Mouse (Mus musculus) gastrocnemius, adult 18-20 months (tissue): Measurements from ENCODE around the gene Ell2. TPM values are rescaled to one million over a fixed set of nuclear protein-coding genes. Genes with fewer than 3 reads are reported as not detected.
A peak's percentile ranks its signal among the peaks of the same experiment; 100 is the strongest.
"Not testable (repeated sequence)": the region's sequence is repeated elsewhere in the genome, so short reads cannot be mapped to it uniquely, and the experiment has no call there.

Experiments used
- DNase-seq: peaks from one replicate; pipeline ENCODE4 v3.0.0; 2021; ENCODE audit warnings: low spot score
- long read RNA-seq, 2 experiments: library from polyadenylated mRNA; stranded (forward); transcript quantifications; one replicate each; pipeline ENCODE4 v2.0.0; 2021
- total RNA-seq, 2 experiments: library from RNA; stranded (reverse); gene quantifications; 2 replicates each; pipeline ENCODE4 v1.2.3; 2021

The Ell2 gene
- total RNA-seq, result 10 to 100 TPM; 43.5 to 57.4 TPM
- long read RNA-seq, experiment 1, full-length matches to known transcripts, result 16 of 35 reads
- long read RNA-seq, experiment 1, partial matches to known transcripts, result 2 of 35 reads
- long read RNA-seq, experiment 1, other reads (novel, unspliced or antisense), result 17 of 35 reads
- long read RNA-seq, experiment 2, full-length matches to known transcripts, result 11 of 20 reads
- long read RNA-seq, experiment 2, partial matches to known transcripts, result 1 of 20 reads
- long read RNA-seq, experiment 2, other reads (novel, unspliced or antisense), result 8 of 20 reads

DNA sequence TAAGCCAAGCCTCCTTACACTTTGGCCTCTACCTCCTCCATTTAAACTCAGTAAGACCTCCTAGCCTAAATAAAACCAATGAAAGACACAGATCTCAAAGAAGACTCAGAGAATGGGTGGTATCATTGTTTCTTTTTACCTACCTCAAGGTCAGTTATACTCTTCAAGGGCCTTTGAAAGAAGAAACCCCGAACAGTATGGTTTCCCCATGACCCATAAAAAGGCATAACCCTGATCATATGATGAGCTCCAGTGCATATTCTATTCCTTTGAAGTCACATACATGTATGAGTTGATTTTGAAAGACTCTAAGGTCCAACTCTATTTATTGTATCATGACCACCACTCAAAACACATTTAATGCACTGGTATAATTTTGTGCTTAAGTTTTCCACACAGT lies at the start of gene Ell2:
Gene Ell2 (plus strand): TSS at position 301 of the 400 bp plus-strand sequence.
- DNase-seq, result no peak

DNA sequence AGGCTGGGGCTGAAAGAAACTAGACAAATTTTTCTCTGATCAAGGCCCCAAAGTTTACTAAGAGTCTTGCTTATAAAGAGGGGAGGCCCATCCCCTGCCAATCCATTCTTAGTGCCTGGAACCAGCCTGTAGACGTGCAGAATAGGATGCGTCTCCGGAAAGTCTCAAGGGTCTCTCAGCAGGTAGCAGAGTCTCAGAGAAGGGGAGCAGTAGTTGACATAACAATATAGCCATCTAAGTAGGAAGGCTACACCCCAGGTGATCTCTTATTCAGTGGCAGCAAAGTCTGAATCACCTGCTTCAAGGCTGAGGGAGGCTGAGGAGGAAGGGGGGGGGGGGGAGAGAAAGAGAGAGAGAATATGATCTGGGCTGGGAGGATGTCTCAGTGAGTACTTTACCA lies 21.1 kb upstream of the Ell2 start:
- no peak for DNase-seq

DNA sequence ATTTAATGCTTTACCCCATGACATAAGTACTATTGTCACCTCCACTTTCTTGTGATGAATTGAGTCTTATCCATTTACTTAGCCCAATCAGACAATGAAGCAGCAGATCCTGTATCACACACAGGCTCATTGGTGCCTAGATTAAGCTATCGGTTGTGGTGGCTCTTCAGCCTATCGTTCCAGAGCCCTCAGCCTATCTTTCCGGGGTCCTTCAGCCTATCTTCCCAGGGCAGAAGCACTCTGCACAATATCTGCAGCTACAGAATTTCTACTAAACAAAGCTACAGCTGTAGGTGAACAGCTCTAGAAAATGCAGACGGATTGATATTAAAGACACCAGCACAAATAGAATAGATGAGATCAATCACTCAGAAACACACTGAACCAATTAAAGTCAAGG lies 19.6 kb upstream of the Ell2 start:
- no peak for DNase-seq

DNA sequence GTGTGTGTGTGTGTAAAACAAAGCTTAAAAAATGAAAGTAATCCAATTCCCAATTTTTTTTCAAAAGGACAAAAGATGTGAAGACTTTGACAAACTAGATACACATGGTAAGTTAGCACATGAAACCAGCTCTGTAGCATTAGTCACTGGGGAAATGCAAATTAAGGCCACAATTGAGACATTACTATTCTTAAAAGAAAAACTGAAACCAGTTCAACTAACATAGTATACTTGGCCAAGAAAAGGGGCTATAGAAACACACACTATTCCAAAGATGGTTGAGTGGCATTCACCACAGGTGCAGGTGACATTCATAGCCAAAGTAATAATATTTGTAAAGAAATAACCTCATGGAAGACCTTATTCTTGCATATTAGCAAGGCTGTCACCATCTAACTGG lies 14.9 kb upstream of the Ell2 start:
- DNase-seq, result no peak

DNA sequence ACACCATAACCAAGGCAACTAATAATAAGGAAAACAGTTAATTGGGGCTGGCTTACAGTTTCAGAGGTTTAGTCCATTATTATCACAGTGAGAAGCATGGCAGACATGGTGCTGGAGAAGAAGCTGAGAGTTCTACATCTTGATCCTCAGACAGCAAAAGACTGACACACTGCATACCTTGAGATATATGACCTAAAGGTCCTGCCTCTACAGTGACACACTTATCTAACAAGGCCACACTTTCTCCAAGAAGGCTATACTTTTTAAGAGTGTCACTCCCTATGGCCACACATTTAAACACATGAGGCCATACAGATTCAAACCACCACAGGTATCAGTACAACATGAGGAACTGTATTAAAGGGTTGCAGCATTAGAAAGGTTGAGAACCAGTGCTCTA lies 13.5 kb upstream of the Ell2 start:
- DNase-seq, result no peak

DNA sequence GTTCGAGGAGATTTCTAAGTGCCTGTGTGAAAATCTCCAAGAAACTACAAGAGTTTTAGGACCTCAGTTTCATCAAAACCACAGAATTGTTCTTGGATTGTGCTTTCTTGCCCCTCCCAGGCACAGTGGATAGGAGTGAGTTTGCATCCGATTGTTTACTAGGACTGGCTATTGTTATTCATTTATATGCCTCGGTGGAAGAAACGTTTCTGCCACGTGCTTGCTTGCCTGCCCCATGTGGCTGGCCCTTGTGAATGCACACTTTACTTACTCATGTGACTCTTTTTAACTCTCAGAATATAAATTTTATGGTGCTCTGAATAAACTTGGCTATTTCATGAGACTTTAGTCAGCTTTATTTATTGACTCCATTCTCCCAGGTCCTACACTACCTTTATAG lies 3.7 kb upstream of the Ell2 start:
- DNase-seq, result no peak

DNA sequence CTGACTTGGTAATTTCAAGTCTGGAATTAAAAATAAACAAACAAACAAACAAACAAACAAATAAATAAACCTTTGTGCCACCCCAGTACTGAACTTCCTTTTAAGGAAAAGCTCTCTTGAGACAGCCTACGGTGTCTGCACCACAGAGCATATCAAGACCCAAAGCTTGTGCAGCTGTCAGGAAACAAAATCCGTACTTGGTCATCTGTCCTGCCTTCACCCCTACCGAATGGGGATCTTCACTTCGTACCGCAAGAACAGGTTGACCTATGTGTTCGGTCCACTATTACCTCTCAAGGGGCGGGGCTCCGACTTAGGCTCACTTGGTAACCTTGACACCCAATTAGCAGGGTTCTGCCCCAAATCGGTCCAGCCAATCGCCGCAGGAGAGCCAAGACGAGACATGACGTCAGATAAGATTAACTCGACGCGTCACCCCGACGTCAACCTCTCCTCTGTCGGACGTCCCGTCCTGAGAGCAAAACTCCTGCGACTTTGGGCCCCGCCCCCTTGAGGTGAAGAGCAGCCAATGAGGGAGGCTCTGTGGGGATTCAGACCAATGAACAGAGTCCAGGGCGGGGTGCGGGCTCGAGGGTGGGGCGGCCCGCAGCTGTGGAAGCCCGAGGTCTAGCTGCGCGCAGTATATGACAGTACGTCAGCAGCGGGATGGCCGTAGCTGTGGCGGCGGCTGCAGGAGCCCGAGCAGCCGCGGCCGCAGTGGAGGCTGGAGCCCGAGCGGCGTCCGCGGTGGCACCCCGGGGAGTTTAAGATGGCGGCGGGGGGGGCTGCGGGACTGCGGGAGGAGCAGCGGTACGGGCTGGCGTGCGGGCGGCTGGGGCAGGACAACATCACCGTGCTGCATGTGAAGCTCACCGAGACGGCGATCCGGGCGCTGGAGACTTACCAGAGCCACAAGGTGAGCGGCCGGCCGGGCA lies 592 bp downstream of the Ell2 start:
- peak; percentile 96 for DNase-seq

DNA sequence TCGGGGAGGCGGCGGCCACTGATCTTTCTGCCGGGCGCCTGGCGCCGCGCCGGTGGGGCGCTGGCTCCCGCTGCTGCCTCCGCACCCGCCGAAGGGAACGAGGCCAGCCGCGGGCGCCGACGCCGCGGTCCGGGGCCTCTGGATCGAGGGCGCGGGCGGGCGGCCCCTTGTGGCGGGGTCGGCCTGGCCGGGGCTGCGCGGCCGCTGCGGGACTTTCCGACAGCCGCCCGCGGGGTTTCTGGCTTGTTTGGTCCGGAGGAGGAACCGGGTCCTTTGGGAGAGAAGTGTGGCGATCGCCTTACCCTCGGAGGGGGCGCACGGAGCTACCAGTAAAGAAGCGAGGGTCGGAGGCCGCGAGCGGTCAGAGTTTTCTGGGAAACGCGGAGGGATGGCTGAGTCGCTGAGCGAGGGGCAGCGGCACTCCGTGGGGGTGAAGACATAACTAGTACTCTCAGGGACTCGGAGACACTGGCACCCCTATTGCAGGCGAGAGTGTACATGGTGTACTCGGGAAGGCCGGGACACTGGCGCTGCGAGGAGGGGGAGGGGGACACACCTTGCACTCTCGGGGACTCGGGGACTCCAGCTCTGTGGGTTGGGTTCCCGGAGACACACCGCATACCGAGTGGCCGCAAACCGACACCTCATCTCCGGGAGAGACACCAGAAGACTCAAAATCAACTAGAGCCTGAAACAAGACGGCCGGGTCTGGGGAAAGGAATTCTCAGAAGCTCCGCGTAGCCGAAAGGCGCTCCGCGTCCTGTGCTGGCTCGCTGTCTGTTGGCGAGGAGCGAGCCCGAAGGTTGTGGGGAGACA lies 1.5 kb downstream of the Ell2 start:
- DNase-seq, result peak; percentile 78

DNA sequence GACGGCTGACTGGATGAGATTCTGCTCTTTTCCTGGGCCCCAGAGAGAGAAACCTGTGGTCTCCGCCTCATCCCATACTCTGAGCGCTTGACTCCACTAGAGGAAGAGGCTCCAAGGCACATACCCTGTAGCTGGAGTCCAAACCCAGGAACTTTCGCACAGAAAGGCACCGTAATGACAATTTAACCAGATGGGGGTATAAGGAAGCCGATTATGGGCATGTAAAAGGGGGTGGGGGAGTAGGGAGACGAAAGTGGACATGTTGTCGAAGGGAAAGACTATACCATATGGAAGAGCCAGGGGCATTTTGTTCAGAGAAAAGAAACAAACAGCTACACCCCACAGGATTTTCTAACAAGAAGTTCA lies 2.1 kb downstream of the Ell2 start:
- no peak for DNase-seq

DNA sequence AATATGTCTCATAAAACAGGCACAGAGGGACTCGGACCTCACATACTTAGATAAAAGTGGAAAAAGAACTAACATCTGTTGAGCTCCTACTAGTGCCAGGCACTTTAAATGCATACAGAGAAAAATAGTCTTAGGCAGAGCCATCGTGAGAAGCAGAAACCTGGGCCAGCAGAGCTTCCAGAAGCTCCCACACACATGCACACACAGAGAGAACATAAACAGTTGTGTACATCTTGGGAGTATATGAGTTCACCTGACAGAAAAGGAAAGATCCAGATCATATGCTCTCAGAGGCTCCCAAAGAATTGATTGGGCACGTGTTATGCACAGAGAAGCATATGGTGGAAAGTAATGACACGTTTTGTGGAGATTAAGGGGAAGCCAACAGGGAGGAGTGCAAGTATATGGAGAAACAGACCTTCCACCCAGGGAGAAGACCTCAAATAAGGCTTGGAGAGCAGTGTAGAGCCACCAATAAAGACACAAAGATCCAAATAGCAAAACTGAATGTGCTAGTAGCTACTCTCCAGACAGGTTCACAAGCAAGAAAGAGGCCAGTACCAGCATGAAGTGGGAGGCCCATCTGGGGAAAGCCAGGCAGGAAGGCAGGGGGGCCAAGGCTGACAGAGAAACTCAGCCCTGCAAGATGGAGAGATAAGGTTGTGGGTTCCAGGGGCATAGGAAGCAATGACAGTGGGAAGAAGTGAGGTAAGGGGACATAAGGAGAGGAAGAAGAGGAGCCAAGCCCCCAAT lies 2.6 kb downstream of the Ell2 start:
- no peak for DNase-seq

DNA sequence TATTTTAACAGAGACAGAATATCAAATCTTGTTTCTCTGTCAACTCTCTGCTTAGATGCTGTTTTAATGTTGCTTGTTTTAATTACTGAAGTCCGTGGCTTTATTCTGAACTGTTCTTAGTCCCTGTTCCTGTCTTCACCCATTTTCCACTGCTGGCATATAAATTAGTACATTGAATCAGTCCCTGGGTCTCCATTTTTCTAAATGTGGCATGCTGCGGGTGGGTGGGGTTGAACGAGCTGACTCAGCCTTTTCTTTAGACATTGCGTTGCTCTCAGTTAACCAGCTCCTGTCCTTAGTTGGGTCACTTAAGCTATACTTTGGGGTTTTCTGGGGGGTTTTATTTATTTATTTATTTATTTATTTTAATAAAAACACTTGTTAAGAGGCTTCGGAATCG lies 3.6 kb downstream of the Ell2 start:
- DNase-seq, result no peak

DNA sequence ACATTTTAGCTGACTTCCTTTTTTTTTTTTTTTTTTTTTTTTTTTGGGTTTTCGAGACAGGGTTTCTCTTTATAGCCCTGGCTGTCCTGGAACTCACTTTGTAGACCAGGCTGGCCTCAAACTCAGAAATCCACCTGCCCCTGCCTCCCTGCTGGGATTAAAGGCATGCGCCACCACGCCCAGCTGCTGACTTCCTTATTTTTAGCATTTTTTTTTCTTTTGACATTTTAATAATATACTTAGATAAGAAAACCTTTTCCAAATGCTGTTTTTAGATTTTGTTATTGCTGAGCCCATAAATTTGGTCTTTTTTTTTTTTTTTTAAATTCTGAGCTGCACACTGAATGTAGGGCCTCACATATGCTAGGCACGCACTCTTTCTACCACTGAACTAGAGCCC lies 5.0 kb downstream of the Ell2 start:
- not testable (repeated sequence) for DNase-seq

DNA sequence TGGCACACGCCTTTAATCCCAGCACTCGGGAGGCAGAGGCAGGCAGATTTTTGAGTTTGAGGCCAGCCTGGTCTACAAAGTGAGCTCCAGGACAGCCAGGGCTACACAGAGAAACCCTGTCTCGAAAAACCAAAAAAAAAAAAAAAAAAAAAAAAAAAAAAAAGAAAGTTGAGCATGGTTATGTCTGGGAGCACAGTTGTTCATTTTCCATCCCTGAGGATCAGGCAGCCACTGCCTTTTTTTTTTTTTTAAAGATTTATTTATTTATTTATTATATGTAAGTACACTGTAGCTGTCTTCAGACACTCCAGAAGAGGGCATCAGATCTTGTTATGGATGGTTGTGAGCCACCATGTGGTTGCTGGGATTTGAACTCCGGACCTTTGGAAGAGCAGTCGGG lies 6.0 kb downstream of the Ell2 start:
- DNase-seq, result not testable (repeated sequence)

DNA sequence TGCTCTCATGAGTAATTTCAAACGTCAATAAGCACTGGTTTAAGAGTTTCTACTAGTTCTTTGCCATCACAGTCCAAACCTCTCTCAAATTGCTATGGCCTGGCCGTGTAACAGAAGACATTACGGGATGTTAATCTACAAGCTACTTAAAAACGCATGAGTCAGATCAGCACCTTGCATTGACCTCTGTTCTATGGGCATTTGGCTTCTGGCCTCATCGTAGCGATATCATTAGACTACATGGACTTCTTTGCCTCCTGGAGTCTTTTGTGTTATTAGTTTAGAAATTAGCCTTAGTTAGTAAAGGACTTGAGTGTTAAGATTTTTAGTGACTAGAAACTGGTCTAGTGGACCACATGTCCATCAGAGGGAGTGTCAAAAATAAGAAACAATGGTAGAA lies 7.8 kb downstream of the Ell2 start:
- no peak for DNase-seq

DNA sequence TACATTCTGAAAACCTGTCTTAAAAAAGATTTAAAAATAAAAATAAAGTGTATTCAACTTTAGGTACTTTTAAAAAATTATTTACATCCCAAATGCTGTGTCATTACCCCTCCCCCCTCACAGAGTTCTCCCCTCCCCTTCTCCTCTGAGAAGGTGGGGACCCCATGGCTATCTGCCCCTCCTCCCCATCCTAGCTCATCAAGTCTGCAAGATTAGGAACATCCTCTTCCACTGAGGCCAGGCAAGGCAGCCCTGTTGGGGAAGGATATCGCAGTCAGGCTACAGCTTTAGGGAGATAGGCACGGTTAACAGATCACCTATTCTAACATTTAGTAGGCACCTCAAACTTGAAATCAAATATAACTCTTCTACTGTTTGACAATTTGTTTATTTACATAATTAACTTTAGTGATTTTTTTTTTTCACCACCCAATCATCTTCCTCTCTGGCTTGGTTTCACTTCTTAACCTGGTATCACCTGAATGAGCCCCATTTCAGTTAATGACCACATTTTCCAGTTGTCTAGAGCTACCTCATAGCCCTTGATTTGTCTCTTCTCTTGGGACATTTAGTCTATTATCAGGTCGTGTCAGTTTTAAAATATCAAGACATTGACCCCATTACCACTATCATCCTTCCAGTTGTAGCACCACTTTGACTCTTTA lies 11.2 kb downstream of the Ell2 start:
- no peak for DNase-seq

DNA sequence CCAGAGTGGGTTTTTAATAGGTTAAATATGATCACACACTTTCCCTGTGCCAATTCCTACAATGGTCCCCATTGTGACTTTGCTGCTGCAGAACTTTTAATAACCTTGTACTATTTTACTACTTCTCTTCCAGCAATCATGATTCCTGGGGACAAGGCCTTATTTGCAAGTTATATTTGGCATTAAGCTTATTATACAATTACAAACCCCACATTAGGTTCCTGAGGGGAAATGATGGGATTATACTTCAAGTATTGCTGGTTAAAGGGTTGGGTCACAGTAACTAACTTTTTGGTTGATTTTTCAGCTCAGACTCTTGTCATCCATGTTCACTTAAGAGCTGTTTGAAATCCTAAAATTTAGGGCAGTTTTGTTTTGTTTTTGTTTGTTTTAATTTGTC lies 11.8 kb downstream of the Ell2 start:
- DNase-seq, result no peak

DNA sequence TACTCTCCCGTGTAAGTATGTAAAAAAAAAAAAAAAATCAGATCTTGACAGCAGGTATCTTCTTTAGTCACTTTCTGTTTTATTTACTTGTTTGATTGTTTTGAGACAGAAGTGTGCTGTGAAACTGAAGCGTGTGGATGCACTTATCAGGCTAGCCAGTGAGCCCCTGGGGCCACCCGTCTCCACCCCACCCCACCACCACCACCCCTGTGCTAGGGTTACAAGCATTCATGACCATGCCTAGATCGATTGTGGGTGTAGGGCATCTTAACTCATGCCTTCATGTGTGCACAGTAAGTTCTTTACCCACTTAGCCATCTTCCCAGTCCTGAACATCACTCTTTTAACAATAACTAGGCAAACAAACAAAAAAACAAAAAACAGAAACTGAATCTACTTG lies 13.1 kb downstream of the Ell2 start:
- no peak for DNase-seq

DNA sequence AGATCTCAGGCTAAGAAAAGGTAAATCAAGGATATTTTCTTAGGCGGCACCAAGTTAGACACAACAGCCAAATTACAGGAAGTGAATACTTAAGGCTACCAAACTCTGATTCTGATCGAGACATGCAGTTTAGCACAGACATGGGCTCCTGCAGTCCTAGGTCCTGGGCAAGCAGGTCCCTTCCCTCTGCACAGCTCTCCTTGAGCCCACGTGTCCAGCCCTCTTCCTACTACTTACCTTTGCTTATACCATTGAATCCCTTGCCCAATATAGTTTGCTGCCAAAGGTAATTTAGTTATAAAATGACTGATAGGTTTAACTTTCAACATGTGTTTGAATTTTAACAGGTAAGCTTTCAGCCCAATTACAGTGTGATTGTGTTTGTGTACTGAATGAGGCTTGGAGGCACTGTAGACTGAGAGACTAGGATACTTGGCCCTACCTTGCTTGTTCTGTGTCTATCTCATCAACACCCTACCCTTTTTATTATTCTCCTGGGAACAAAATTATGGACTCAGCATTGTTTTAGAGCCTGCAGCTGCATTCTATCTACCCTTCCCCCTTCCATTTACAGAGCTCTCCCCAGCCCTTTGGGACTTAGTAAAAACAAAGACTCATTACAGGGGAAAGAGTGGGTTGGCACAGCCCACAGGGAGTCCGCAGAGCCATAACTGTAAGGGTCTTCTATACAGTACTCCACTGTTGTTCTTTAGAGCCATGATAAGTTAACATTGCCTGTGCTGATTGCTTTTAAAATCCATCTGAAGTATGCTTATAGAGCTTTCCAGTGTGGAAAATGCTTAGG lies 20.2 kb downstream of the Ell2 start:
- DNase-seq, result no peak

DNA sequence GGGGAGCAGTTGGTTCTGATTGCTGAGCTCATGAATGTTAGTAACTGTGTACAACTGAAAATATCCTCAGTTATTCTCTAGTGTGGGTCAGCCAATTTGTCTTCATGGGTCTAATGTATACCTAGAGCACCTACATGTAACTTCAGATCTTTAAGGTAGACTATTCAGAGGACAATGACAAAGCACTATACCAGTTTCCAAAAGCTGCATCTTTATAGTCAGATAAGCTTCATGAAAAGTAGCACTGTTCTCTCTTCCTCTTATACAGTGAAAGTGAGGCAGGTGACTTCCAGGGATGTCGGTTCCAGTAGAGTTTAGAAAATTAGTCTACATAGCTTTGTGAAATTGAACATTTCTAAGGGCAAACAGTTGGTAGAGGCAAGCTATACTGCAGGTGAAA lies 21.4 kb downstream of the Ell2 start:
- DNase-seq, result no peak

DNA sequence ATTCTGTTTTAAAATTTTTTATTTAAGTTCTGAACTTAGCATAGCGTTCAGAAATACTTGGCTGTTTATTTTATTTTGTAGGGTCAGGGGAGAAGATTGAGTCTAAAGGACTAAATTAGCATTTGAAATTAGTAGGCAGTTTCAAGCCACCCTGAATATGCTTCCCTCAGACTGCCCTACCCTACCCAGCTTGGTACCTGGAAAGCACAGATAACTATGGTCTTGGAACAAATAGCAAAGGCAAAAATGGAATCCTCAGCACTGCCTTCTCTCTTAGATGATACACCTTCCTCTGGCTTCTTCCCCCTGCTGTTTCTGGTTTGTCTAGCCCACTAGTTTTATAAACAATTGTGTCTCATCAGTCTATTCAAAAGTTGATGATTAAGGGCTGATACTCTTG lies 23.3 kb downstream of the Ell2 start:
- no peak for DNase-seq
